Comparison of ENCODE assay signal across 20 mouse cellular contexts in genomic region chr7:81025751-81026150, GRCm38 (mm10).
"Had no signal": no experiment of that assay in that cellular context is flagged by ENCODE, and none has a peak within 500 bp of the region (broad histone marks: within the 10 kb centered on the region; RNA-seq: fewer than 3 reads in every experiment).

No protein-coding gene starts in this region.

- DNase-seq: layer of hippocampus, postnatal 36 days; lung, adult 18-20 months; lung, postnatal 14 days; right cerebral cortex, adult 18-20 months; right cerebral cortex, postnatal 14 days; right cerebral cortex, postnatal 4 days; thymus, adult 2 months; thymus, postnatal 14 days; thymus, postnatal 4 days had no signal

- H3K4me2 ChIP-seq: liver, embryonic 12.5 days; liver, embryonic 15.5 days; lung, embryonic 15.5 days; midbrain, embryonic 12.5 days; midbrain, embryonic 15.5 days; neural tube, embryonic 12.5 days; neural tube, embryonic 15.5 days had no signal

- H3K27me3 ChIP-seq: liver, embryonic 12.5 days; liver, embryonic 15.5 days; lung, embryonic 15.5 days; midbrain, embryonic 12.5 days; midbrain, embryonic 15.5 days; neural tube, embryonic 12.5 days; neural tube, embryonic 15.5 days had no signal

- H3K4me1 ChIP-seq: lung, embryonic 15.5 days; midbrain, embryonic 12.5 days; midbrain, embryonic 15.5 days; neural tube, embryonic 12.5 days; neural tube, embryonic 15.5 days had no signal

- H3K27ac ChIP-seq: kidney, postnatal 0 days; left cerebral cortex, adult 2 months; liver, embryonic 12.5 days; liver, embryonic 15.5 days; lung, embryonic 15.5 days; macrophage; midbrain, embryonic 12.5 days; midbrain, embryonic 15.5 days; neural tube, embryonic 12.5 days; neural tube, embryonic 15.5 days; stomach, postnatal 0 days had no signal

- H3K9me3 ChIP-seq: liver, embryonic 12.5 days; liver, embryonic 15.5 days; lung, embryonic 15.5 days; midbrain, embryonic 12.5 days; midbrain, embryonic 15.5 days; neural tube, embryonic 12.5 days; neural tube, embryonic 15.5 days had no signal

- H3K4me3 ChIP-seq: left cerebral cortex, adult 2 months; liver, embryonic 12.5 days; liver, embryonic 15.5 days; lung, embryonic 15.5 days; midbrain, embryonic 12.5 days; midbrain, embryonic 15.5 days; neural tube, embryonic 12.5 days; neural tube, embryonic 15.5 days had no signal

- H3K9ac ChIP-seq: liver, embryonic 12.5 days; liver, embryonic 15.5 days; lung, embryonic 15.5 days; midbrain, embryonic 12.5 days; midbrain, embryonic 15.5 days; neural tube, embryonic 12.5 days; neural tube, embryonic 15.5 days had no signal

- ATAC-seq: liver, embryonic 12.5 days; midbrain, embryonic 15.5 days had no signal
